Mouse (Mus musculus): Measurements from ENCODE around the gene Srcap.

DNA sequence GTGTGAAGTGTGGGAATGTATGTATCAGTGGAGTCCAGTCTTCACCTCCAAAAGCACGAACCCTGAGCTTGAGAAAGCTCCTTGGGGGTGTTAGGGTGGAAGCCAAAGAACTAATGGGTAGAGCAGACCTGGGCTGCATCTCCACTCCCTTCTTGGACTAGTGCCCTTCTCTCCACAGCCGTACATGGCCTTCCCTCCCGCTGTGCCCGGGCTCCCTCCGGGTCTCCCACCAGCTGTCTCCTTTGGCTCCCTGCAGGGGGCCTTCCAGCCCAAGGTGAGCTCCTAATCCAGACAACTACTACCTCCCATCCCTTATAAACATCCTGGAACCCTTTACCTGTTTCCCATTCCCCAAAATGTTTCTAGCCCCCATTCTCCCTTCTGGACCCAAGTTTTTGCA, 26.4 kb upstream of the Srcap start:
- no peak for TF ChIP-seq CTCF (IDR thresholded peaks at IDR 0.05; ENCODE audit: borderline replicate concordance, insufficient read depth, low read depth, low read length)
- TF ChIP-seq POLR2A (IDR thresholded peaks at IDR 0.05; ENCODE audit: borderline replicate concordance, insufficient read depth, low read length) = no peak

Data from cerebellum, adult 2 months (tissue).